Mouse (Mus musculus) intestine, embryonic 14.5 days (tissue): ENCODE measurements around the gene Vti1a. TPM values are rescaled to one million over a fixed set of nuclear protein-coding genes. Genes with fewer than 3 reads are reported as not detected.

Experiments used
- ATAC-seq: fragments of 200-750 bp; cut with Nextera tagmentation; replicated peaks from 2 replicates; pipeline ENCODE4 v1.8.0; 2017; ENCODE audit warnings: low read depth, moderate number of reproducible peaks, moderate TSS enrichment, moderate library complexity; ENCODE audit not compliant: low FRiP score, low TSS enrichment
- DNase-seq: peaks from one replicate; pipeline ENCODE4 v3.0.0-alpha.2; 2018; ENCODE audit warnings: low spot score
- H3K27ac ChIP-seq: fragments of 300-500 bp; sonication (generic); 2 replicates; pipeline ENCODE4 v1.5.1; 2014; ENCODE audit warnings: low read depth, mild to moderate bottlenecking, control low read depth
- H3K27me3 ChIP-seq: fragments of 300-500 bp; sonication (generic); replicated peaks from 2 replicates; pipeline ENCODE4 v1.6.1; 2014; ENCODE audit warnings: low read length, control low read depth; ENCODE audit not compliant: control insufficient read depth, insufficient read depth
- H3K36me3 ChIP-seq: fragments of 300-500 bp; sonication (generic); 2 replicates; pipeline ENCODE4 v1.6.1; 2014; ENCODE audit warnings: low read length, control low read depth; ENCODE audit not compliant: control insufficient read depth, insufficient read depth
- H3K4me1 ChIP-seq: fragments of 300-500 bp; sonication (generic); replicated peaks from 2 replicates; pipeline ENCODE4 v1.6.1; 2014; ENCODE audit warnings: low read length, control low read depth, mixed read lengths; ENCODE audit not compliant: control insufficient read depth, insufficient read depth
- H3K4me2 ChIP-seq: fragments of 300-500 bp; sonication (generic); 2 replicates; pipeline ENCODE4 v1.6.1; 2014; ENCODE audit warnings: low read length
- H3K4me3 ChIP-seq: fragments of 300-500 bp; sonication (generic); 2 replicates; pipeline ENCODE4 v1.5.1; 2014; ENCODE audit warnings: low read depth, low read length, control low read depth, mixed read lengths
- H3K9ac ChIP-seq: fragments of 300-500 bp; sonication (generic); 2 replicates; pipeline ENCODE4 v1.6.1; 2014; ENCODE audit warnings: mild to moderate bottlenecking, low read length
- H3K9me3 ChIP-seq: fragments of 300-500 bp; sonication (generic); 2 replicates; pipeline ENCODE4 v1.6.1; 2016; ENCODE audit warnings: low read length, control low read depth; ENCODE audit not compliant: control insufficient read depth
- WGBS: fragments of 180-500 bp; shearing (Covaris S2); extraction: QIAGEN DNeasy Blood & Tissue Kit; methylation state at CpG from one replicate; pipeline ENCODE4 v1.1.7; 2014; 5-methylcytosine and 5-hydroxymethylcytosine counted together
- polyA plus RNA-seq: library from polyadenylated mRNA; unstranded; fragments of >200 nt; fragmentation: Nextera tagmentation; extraction: Ambion mirVana; gene quantifications from 2 replicates; pipeline ENCODE4 v1.2.1, GENCODE M21; 2014

Gene Vti1a
- polyA plus RNA-seq, 1 experiment from 2014 or later = 23.5 TPM

- no peak overlapping the region for H3K9ac ChIP-seq
- ATAC-seq (no peak), DNase-seq (no peak)
- no peaks in the 10 kb centered on the region for H3K27me3 ChIP-seq
- 89% methylated on average over 4 of the region's 4 CpGs for WGBS
- no peak overlapping the region for H3K4me2 ChIP-seq
- no peaks in the 10 kb centered on the region; the same call in 1 of the 2 replicates for H3K4me1 ChIP-seq
- H3K36me3 ChIP-seq = no peaks in the 10 kb centered on the region
- H3K27ac ChIP-seq = no peak overlapping the region
- no peaks in the 10 kb centered on the region for H3K9me3 ChIP-seq
- H3K4me3 ChIP-seq = no peak overlapping the region
Measured at GRCm38 (mm10) chr19:55377465-55377864, 61.4 kb downstream of the Vti1a start.

- H3K4me1 ChIP-seq = no peaks in the 10 kb centered on the region; the same call in 1 of the 2 replicates
- no peak for ATAC-seq
- no peaks in the 10 kb centered on the region for H3K36me3 ChIP-seq
- no peak overlapping the region for H3K4me3 ChIP-seq
- no peaks in the 10 kb centered on the region for H3K27me3 ChIP-seq
- 65% methylated on average over 2 of the region's 2 CpGs for WGBS
- H3K4me2 ChIP-seq = no peak overlapping the region
- H3K27ac ChIP-seq = no peak overlapping the region
- no peak for DNase-seq
- no peak overlapping the region for H3K9ac ChIP-seq
- H3K9me3 ChIP-seq = no peaks in the 10 kb centered on the region
Measured at GRCm38 (mm10) chr19:55378884-55379283, 62.8 kb downstream of the Vti1a start.

GRCm38 (mm10) chr19:55380764-55381163 is 64.7 kb downstream of the Vti1a start:
- H3K4me3 ChIP-seq = no peak overlapping the region
- H3K36me3 ChIP-seq = no peaks in the 10 kb centered on the region
- no peaks in the 10 kb centered on the region for H3K4me1 ChIP-seq
- WGBS = 42% methylated on average over 12 of the region's 12 CpGs
- no peak overlapping the region for H3K9ac ChIP-seq
- no peak for ATAC-seq
- H3K27ac ChIP-seq = no peak overlapping the region
- no peaks in the 10 kb centered on the region for H3K27me3 ChIP-seq
- no peak overlapping the region for H3K4me2 ChIP-seq
- H3K9me3 ChIP-seq = no peaks in the 10 kb centered on the region
- no peak for DNase-seq

DNA sequence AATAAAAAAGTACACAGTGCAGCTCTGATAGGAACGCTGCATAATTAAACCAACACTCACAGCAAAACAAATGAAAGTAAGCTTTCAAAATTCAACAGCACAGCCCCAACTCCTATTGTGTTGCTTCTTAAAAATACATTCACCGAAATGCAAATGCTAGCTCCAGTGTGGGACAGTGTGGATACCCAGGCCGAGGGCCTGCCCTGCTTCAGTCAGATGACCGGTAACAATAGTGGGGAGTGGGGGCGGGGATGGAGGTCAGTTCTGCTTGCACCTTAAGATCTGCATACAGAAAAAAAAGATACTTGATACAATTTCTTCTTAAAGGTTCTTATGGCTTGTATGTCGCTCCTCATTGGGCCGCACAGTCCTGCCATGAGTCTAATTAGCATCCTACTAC is 65.2 kb downstream of the Vti1a start:
- H3K4me3 ChIP-seq = no peak overlapping the region
- H3K9me3 ChIP-seq = no peaks in the 10 kb centered on the region
- no peaks in the 10 kb centered on the region for H3K4me1 ChIP-seq
- WGBS = 93% methylated on average over 7 of the region's 7 CpGs
- H3K4me2 ChIP-seq = no peak overlapping the region
- DNase-seq (no peak), ATAC-seq (no peak)
- no peaks in the 10 kb centered on the region for H3K27me3 ChIP-seq
- no peaks in the 10 kb centered on the region for H3K36me3 ChIP-seq
- no peak overlapping the region for H3K9ac ChIP-seq
- no peak overlapping the region for H3K27ac ChIP-seq

DNA sequence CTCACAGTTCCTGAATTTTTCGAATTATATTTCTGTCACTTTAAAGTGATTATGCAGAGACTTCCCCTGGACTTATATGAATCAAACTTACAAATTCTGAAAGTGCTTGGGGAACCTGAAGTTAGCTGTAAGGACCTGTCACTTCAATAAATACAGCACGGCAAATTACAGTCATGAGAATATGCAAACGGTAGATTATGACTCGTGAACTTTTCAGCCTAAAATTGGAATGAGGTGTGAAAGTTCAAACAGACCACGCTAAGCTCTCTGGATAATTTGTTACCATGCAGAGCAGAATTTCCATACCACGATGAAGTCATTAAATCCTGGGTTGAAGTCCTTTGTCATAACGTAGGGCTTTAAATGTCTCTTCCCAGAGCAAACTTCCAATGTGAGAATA is 66.7 kb downstream of the Vti1a start:
- Histone ChIP-seq H3K4me2 (no peak overlapping the region), H3K9me3 (no peaks in the 10 kb centered on the region), H3K4me1 (no peaks in the 10 kb centered on the region), H3K27ac (no peak overlapping the region), H3K36me3 (no peaks in the 10 kb centered on the region), H3K4me3 (no peak overlapping the region), H3K9ac (no peak overlapping the region), H3K27me3 (no peaks in the 10 kb centered on the region)
- 81% methylated on average over 7 of the region's 7 CpGs for WGBS
- DNase-seq = no peak
- no peak for ATAC-seq

DNA sequence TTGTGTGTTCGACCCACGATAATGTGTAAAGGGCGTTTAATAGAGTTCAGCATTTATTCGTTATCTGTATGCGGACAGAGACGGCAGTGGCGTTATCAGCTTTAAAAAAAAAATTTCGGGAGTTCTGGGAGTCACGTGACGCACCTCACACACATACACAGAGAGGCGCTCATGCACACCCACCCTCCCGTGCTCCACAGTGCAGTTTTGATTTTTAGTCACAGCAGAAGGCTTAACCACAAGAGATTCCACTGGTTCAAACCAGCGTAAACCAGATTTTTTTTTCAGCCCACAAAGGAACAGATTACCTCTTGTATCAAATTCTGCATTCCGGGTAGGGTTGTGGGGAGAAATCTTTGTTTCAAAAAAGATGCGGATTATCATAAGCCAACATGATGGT is 68.5 kb downstream of the Vti1a start:
- Histone ChIP-seq H3K27ac (no peak overlapping the region), H3K36me3 (no peaks in the 10 kb centered on the region), H3K4me3 (no peak overlapping the region), H3K4me1 (no peaks in the 10 kb centered on the region), H3K4me2 (no peak overlapping the region), H3K27me3 (no peaks in the 10 kb centered on the region), H3K9me3 (no peaks in the 10 kb centered on the region), H3K9ac (no peak overlapping the region)
- 95% methylated on average over 15 of the region's 15 CpGs for WGBS
- ATAC-seq = no peak
- DNase-seq = no peak

DNA sequence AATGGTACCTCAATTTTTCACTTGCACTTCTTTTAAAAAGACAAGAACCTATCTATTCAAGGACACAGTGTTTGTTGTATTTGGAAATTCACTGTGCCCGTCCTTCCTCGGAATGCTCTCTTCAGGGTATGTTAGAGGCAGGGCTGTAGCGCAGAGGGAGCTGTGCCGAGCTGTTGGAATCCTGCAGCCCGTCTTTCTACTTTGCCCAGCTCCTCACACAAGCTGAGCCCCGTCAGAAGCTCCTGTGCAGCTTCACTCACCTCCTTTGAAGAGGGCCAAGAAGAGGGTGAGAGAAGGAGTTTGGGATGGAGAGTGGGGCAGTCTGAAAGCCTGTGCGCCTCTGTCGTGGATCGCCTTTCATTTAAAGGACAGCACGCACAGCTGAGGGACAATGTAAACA is 72.9 kb downstream of the Vti1a start:
- 39% methylated on average over 10 of the region's 10 CpGs for WGBS
- H3K4me3 ChIP-seq = 0 out of 2 replicates have a peak overlapping the region, but pooled peaks have one; percentile 15
- ATAC-seq = no peak

DNA sequence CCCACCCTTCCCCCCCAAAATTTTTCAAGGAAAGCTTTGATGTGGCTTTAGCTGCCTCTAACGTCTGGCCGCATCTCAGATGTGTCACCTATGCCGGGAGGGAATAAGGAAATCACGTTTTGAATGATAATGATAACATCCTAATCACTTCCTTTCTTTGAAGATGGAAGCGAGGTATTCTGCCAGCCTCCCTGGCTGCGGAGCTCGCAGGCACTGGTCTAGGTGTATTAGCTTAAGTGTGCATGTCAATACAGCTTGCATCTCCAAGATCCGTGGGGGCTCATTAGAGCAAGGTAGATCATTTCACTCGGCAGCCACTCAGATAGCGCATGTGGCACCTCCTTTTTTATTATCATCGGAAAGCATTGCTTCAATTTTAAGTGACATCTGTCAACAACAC is 74.2 kb downstream of the Vti1a start:
- no peak overlapping the region for H3K4me3 ChIP-seq
- 73% methylated on average over 11 of the region's 11 CpGs for WGBS
- no peak for DNase-seq
- no peaks in the 10 kb centered on the region for H3K36me3 ChIP-seq
- no peaks in the 10 kb centered on the region for H3K9me3 ChIP-seq
- H3K27me3 ChIP-seq = no peaks in the 10 kb centered on the region
- no peak overlapping the region for H3K27ac ChIP-seq
- H3K4me1 ChIP-seq = no peaks in the 10 kb centered on the region
- no peak for ATAC-seq
- H3K9ac ChIP-seq = no peak overlapping the region
- H3K4me2 ChIP-seq = no peak overlapping the region

More for the DNA sequence above, 72.9 kb downstream of the Vti1a start:
- H3K4me2 ChIP-seq = peak overlapping the region; percentile 40
- no peaks in the 10 kb centered on the region for H3K36me3 ChIP-seq
- no peak overlapping the region for H3K9ac ChIP-seq
- H3K27me3 ChIP-seq = no peaks in the 10 kb centered on the region
- H3K27ac ChIP-seq = no peak overlapping the region
- H3K9me3 ChIP-seq = no peaks in the 10 kb centered on the region
- DNase-seq = no peak
- H3K4me1 ChIP-seq = no peaks in the 10 kb centered on the region

- H3K27me3 ChIP-seq = no peaks in the 10 kb centered on the region
- no peak overlapping the region for H3K27ac ChIP-seq
- no peak for ATAC-seq
- H3K4me3 ChIP-seq = no peak overlapping the region
- H3K36me3 ChIP-seq = no peaks in the 10 kb centered on the region
- no peaks in the 10 kb centered on the region for H3K4me1 ChIP-seq
- H3K4me2 ChIP-seq = no peak overlapping the region
- no peak overlapping the region for H3K9ac ChIP-seq
- H3K9me3 ChIP-seq = no peaks in the 10 kb centered on the region
- 78% methylated on average over 11 of the region's 11 CpGs for WGBS
- DNase-seq = no peak
Measured at GRCm38 (mm10) chr19:55401638-55402037, 85.5 kb downstream of the Vti1a start.
